Mouse (Mus musculus) hindbrain, embryonic 11.5 days (tissue): ENCODE measurements around the gene Cel. TPM values are rescaled to one million over a fixed set of nuclear protein-coding genes. Genes with fewer than 3 reads are reported as not detected.
A peak's percentile ranks its signal among the peaks of the same experiment; 100 is the strongest.

ENCODE experiments used
- ATAC-seq: fragments of 200-750 bp; cut with Nextera tagmentation; 2 replicates; pipeline ENCODE4 v1.8.0; 2017; ENCODE audit warnings: mild to moderate bottlenecking, moderate TSS enrichment, moderate library complexity; ENCODE audit not compliant: low FRiP score
- DNase-seq: peaks from one replicate; pipeline ENCODE4 v3.0.0-alpha.2; 2015; ENCODE audit warnings: low spot score
- H3K27ac ChIP-seq: fragments of 300-500 bp; sonication (generic); 2 replicates; pipeline ENCODE4 v1.5.1; 2014; ENCODE audit warnings: mild to moderate bottlenecking, low read depth, low read length
- H3K27me3 ChIP-seq: fragments of 300-500 bp; sonication (generic); 2 replicates; pipeline ENCODE4 v1.6.1; 2014; ENCODE audit warnings: mild to moderate bottlenecking, low read length, moderate library complexity, mixed read lengths; ENCODE audit not compliant: control insufficient read depth, insufficient read depth
- H3K36me3 ChIP-seq: fragments of 300-500 bp; sonication (generic); 2 replicates; pipeline ENCODE4 v1.6.1; 2014; ENCODE audit warnings: mild to moderate bottlenecking, low read length, moderate library complexity, mixed read lengths; ENCODE audit not compliant: control insufficient read depth, insufficient read depth
- H3K4me1 ChIP-seq: fragments of 300-500 bp; sonication (generic); replicated peaks from 2 replicates; pipeline ENCODE4 v1.6.1; 2014; ENCODE audit warnings: low read length, mixed read lengths; ENCODE audit not compliant: control insufficient read depth, insufficient read depth
- H3K4me2 ChIP-seq: fragments of 300-500 bp; sonication (generic); replicated peaks from 2 replicates; pipeline ENCODE4 v1.6.1; 2014; ENCODE audit warnings: mild to moderate bottlenecking, low read depth, low read length
- H3K4me3 ChIP-seq: fragments of 300-500 bp; sonication (generic); 2 replicates; pipeline ENCODE4 v1.5.1; 2014; ENCODE audit warnings: low read depth, low read length
- H3K9ac ChIP-seq: fragments of 300-500 bp; sonication (generic); 2 replicates; pipeline ENCODE4 v1.6.1; 2014; ENCODE audit warnings: low read depth, low read length
- H3K9me3 ChIP-seq: fragments of 300-500 bp; sonication (generic); 2 replicates; pipeline ENCODE4 v1.6.1; 2016; ENCODE audit warnings: low read length; ENCODE audit not compliant: control insufficient read depth
- WGBS: fragments of 180-500 bp; shearing (Covaris S2); extraction: QIAGEN DNeasy Blood & Tissue Kit; methylation state at CpG from one replicate; pipeline ENCODE4 v1.1.7; 2014; 5-methylcytosine and 5-hydroxymethylcytosine counted together
- polyA plus RNA-seq: library from polyadenylated mRNA; unstranded; fragments of >200 nt; fragmentation: Nextera tagmentation; extraction: Ambion mirVana; gene quantifications from 2 replicates; pipeline ENCODE4 v1.2.1, GENCODE M21; 2014

The Cel gene
- polyA plus RNA-seq, 1 experiment from 2014 or later, result not detected

GRCm38 (mm10) chr2:28536766-28537633 lies 26.2 kb downstream of the Cel start:
- no peak for DNase-seq
- no peaks in the 10 kb centered on the region for H3K9me3 ChIP-seq
- no peak overlapping the region for H3K27ac ChIP-seq
- no peak for ATAC-seq
- H3K4me2 ChIP-seq, result no peak overlapping the region
- no peaks in the 10 kb centered on the region for H3K36me3 ChIP-seq
- no peak overlapping the region for H3K9ac ChIP-seq
- no peaks in the 10 kb centered on the region for H3K27me3 ChIP-seq
- no peak overlapping the region for H3K4me3 ChIP-seq
- 71% methylated on average over 11 of the region's 11 CpGs for WGBS
- peaks cover 45% of the 10 kb centered on the region for H3K4me1 ChIP-seq

GRCm38 (mm10) chr2:28536166-28536565 lies 27.0 kb downstream of the Cel start:
- Histone ChIP-seq H3K9ac (no peak overlapping the region), H3K27me3 (no peaks in the 10 kb centered on the region), H3K36me3 (no peaks in the 10 kb centered on the region), H3K9me3 (no peaks in the 10 kb centered on the region), H3K27ac (no peak overlapping the region), H3K4me2 (no peak overlapping the region), H3K4me1 (peaks cover 45% of the 10 kb centered on the region), H3K4me3 (no peak overlapping the region)
- ATAC-seq (no peak), DNase-seq (no peak)
- WGBS, result 63% methylated on average over 4 of the region's 4 CpGs

GRCm38 (mm10) chr2:28535650-28536049 lies 27.6 kb downstream of the Cel start:
- H3K4me2 ChIP-seq, result no peak overlapping the region
- no peaks in the 10 kb centered on the region for H3K36me3 ChIP-seq
- no peaks in the 10 kb centered on the region for H3K9me3 ChIP-seq
- no peak overlapping the region; the same call in 1 of the 2 replicates for H3K9ac ChIP-seq
- H3K4me3 ChIP-seq, result no peak overlapping the region
- no peaks in the 10 kb centered on the region for H3K27me3 ChIP-seq
- H3K4me1 ChIP-seq, result peaks cover 46% of the 10 kb centered on the region
- DNase-seq, result no peak
- peak overlapping the region; percentile 89; the same call in 1 of the 2 replicates for H3K27ac ChIP-seq
- 43% methylated on average over 7 of the region's 7 CpGs for WGBS
- no peak for ATAC-seq

- DNase-seq (no peak), ATAC-seq (no peak)
- Histone ChIP-seq H3K27me3 (no peaks in the 10 kb centered on the region), H3K4me2 (peak overlapping the region; percentile 78; the same call in 1 of the 2 replicates), H3K9me3 (no peaks in the 10 kb centered on the region), H3K27ac (peak overlapping the region; percentile 89), H3K36me3 (no peaks in the 10 kb centered on the region), H3K4me3 (no peak overlapping the region), H3K4me1 (peaks cover 50% of the 10 kb centered on the region), H3K9ac (peak overlapping the region; percentile 59; the same call in 1 of the 2 replicates)
- 29% methylated on average over 4 of the region's 4 CpGs for WGBS
These were observed 28.0 kb downstream of the Cel start for GRCm38 (mm10) chr2:28535263-28535540.

- peak overlapping the region; percentile 89 for H3K27ac ChIP-seq
- WGBS, result 27% methylated on average over 11 of the region's 11 CpGs
- ATAC-seq, result peak; percentile 21; the same call in 1 of the 2 replicates
- H3K27me3 ChIP-seq, result no peaks in the 10 kb centered on the region
- H3K4me3 ChIP-seq, result peak overlapping the region; percentile 18; the same call in 1 of the 2 replicates
- peak overlapping the region; percentile 59 for H3K9ac ChIP-seq
- peaks cover 45% of the 10 kb centered on the region for H3K4me1 ChIP-seq
- peak overlapping the region; percentile 78 for H3K4me2 ChIP-seq
- DNase-seq, result peak; percentile 52
- no peaks in the 10 kb centered on the region for H3K36me3 ChIP-seq
- no peaks in the 10 kb centered on the region for H3K9me3 ChIP-seq
These were observed 28.6 kb downstream of the Cel start for GRCm38 (mm10) chr2:28534436-28535262.

- ATAC-seq, result peak; percentile 4; the same call in 1 of the 2 replicates
- Histone ChIP-seq H3K9me3 (no peaks in the 10 kb centered on the region), H3K27me3 (no peaks in the 10 kb centered on the region), H3K27ac (peak overlapping the region; percentile 89), H3K4me3 (peak overlapping the region; percentile 45), H3K9ac (peak overlapping the region; percentile 59), H3K4me2 (peak overlapping the region; percentile 78), H3K36me3 (no peaks in the 10 kb centered on the region), H3K4me1 (peaks cover 42% of the 10 kb centered on the region)
- DNase-seq, result peak; percentile 30
- 56% methylated on average over 7 of the region's 7 CpGs for WGBS
These were observed 29.2 kb downstream of the Cel start for GRCm38 (mm10) chr2:28533901-28534435.

GRCm38 (mm10) chr2:28532938-28533771 lies 30.0 kb downstream of the Cel start:
- H3K4me1 ChIP-seq, result peaks cover 35% of the 10 kb centered on the region

GRCm38 (mm10) chr2:28530311-28530710 lies 32.9 kb downstream of the Cel start:
- WGBS, result 65% methylated on average over 7 of the region's 7 CpGs
- no peaks in the 10 kb centered on the region for H3K36me3 ChIP-seq
- no peaks in the 10 kb centered on the region for H3K9me3 ChIP-seq
- no peak overlapping the region for H3K27ac ChIP-seq
- peaks cover 38% of the 10 kb centered on the region for H3K4me1 ChIP-seq
- DNase-seq, result no peak
- no peaks in the 10 kb centered on the region for H3K27me3 ChIP-seq
- no peak overlapping the region for H3K4me3 ChIP-seq
- H3K9ac ChIP-seq, result peak overlapping the region; percentile 12; the same call in 1 of the 2 replicates
- no peak for ATAC-seq
- H3K4me2 ChIP-seq, result no peak overlapping the region

More at GRCm38 (mm10) chr2:28532938-28533771, 30.0 kb downstream of the Cel start:
- H3K9me3 ChIP-seq, result no peaks in the 10 kb centered on the region
- peak overlapping the region; percentile 54 for H3K9ac ChIP-seq
- H3K27ac ChIP-seq, result peak overlapping the region; percentile 89
- ATAC-seq (peak; percentile 88), DNase-seq (peak; percentile 86)
- no peaks in the 10 kb centered on the region for H3K36me3 ChIP-seq
- H3K4me2 ChIP-seq, result peak overlapping the region; percentile 78
- H3K27me3 ChIP-seq, result no peaks in the 10 kb centered on the region
- 4% methylated on average over 33 of the region's 49 CpGs for WGBS
- H3K4me3 ChIP-seq, result peak overlapping the region; percentile 45
